Mouse (Mus musculus) olfactory bulb, adult 2 months (tissue): Measurements from ENCODE around the gene Tff3.

Source experiments
- CTCF ChIP-seq: fragments of 200-500 bp; IDR thresholded peaks from 2 replicates; pipeline ENCODE4 v1.5.1; 2012; ENCODE audit warnings: low read depth, mild to moderate bottlenecking, low read length, moderate library complexity; ENCODE audit not compliant: insufficient read depth
- POLR2A ChIP-seq: fragments of 200-500 bp; IDR thresholded peaks from 2 replicates; pipeline ENCODE4 v1.6.1; 2012; ENCODE audit warnings: mild to moderate bottlenecking, low read depth, low read length, moderate library complexity; ENCODE audit not compliant: insufficient read depth

DNA sequence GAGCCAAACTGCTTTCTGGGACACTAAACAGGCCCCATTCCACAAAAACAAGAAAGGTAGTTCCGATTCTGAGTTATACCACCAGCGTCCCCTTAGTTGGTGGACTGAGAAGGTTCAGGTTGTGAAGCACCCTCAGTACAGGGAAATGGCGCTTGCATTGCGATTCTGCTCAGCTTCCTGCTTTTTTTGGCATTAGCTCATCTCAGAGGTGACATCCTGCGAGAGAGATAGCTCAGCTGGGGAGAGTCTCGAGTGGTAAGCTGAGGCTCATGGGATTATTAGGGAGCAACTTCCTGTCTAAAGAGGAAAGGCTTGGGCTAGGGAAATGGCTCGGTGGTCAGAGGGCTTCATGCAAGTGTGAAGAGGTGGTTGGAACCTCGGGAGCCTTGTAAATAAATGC lies 39.6 kb downstream of the Tff3 start:
- TF ChIP-seq POLR2A (no peak), CTCF (no peak)
